Mouse (Mus musculus): ENCODE measurements around the gene Medag.

GRCm38 (mm10) chr5:149427277-149428060 is 15.9 kb downstream of the Medag start:
- no peak for TF ChIP-seq CTCF (IDR thresholded peaks at IDR 0.05; ENCODE audit: low read depth, low read length)
- no peak for TF ChIP-seq POLR2A (IDR thresholded peaks at IDR 0.05; ENCODE audit: borderline replicate concordance, low read depth, low read length)

All from bone marrow macrophage, adult 2 months (primary cell).